ENCODE assay signal across 8 mouse cellular contexts in genomic region chr13:58589517-58589858, GRCm38 (mm10). TPM values are rescaled to one million over a fixed set of nuclear protein-coding genes. Genes with fewer than 3 reads are reported as not detected.
DNase-seq lines count a peak whose midpoint lies in the region; ATAC-seq lines count a peak whose summit lies in the region.

No protein-coding gene starts in this region.

- no peak overlapping the region for H3K27ac ChIP-seq in embryonic facial prominence, embryonic 11.5 days (replicated peaks; ENCODE audit: low read depth, low read length)
- no peak overlapping the region for H3K27ac ChIP-seq in kidney, embryonic 14.5 days (ENCODE audit: low read depth, low read length)
- no peak overlapping the region for H3K27ac ChIP-seq in limb, embryonic 15.5 days
- no peak overlapping the region for H3K27ac ChIP-seq in stomach, embryonic 14.5 days (ENCODE audit: low read length)

- H3K4me2 ChIP-seq in embryonic facial prominence, embryonic 11.5 days (ENCODE audit: low read depth, low read length): peak overlapping the region; percentile 24; the same call in 1 of the 2 replicates
- H3K4me2 ChIP-seq in kidney, embryonic 14.5 days (replicated peaks; ENCODE audit: low read depth, low read length): peak overlapping the region; percentile 31
- peak overlapping the region; percentile 42 for H3K4me2 ChIP-seq in limb, embryonic 15.5 days
- peak overlapping the region; percentile 27; the same call in 1 of the 2 replicates for H3K4me2 ChIP-seq in stomach, embryonic 14.5 days (replicated peaks; ENCODE audit: low read depth, low read length)

- peak overlapping the region; percentile 69 for H3K4me3 ChIP-seq in megakaryocyte, embryonic 14.5 days (replicated peaks)
- no peak overlapping the region for H3K4me3 ChIP-seq in embryonic facial prominence, embryonic 11.5 days (ENCODE audit: low read depth, low read length)
- H3K4me3 ChIP-seq in kidney, embryonic 14.5 days (ENCODE audit: low read length): peak overlapping the region; percentile 1; the same call in 1 of the 2 replicates
- peak overlapping the region; percentile 20 for H3K4me3 ChIP-seq in limb, embryonic 15.5 days
- no peak overlapping the region for H3K4me3 ChIP-seq in stomach, embryonic 14.5 days (ENCODE audit: low read depth, low read length)

- 6% methylated on average over 9 of the region's 9 CpGs for WGBS in embryonic facial prominence, embryonic 11.5 days
- WGBS in kidney, embryonic 14.5 days: 5% methylated on average over 9 of the region's 9 CpGs
- WGBS in limb, embryonic 15.5 days: 2% methylated on average over 9 of the region's 9 CpGs
- WGBS in stomach, embryonic 14.5 days: 2% methylated on average over 9 of the region's 9 CpGs

- no peak for ATAC-seq in megakaryocyte, adult 5-6 weeks (ENCODE audit: poor library complexity, severe bottlenecking)
- ATAC-seq in embryonic facial prominence, embryonic 11.5 days (replicated peaks; ENCODE audit: insufficient number of reproducible peaks, low FRiP score, low TSS enrichment, low read depth): peak; percentile 62
- peak; percentile 72 for ATAC-seq in kidney, embryonic 14.5 days (ENCODE audit: low FRiP score, low TSS enrichment)
- ATAC-seq in limb, embryonic 15.5 days (ENCODE audit: insufficient number of reproducible peaks, low FRiP score, low TSS enrichment, low read depth): no peak
- no peak; the same call in 1 of the 2 replicates for ATAC-seq in stomach, embryonic 14.5 days (ENCODE audit: insufficient number of reproducible peaks, insufficient read depth, low FRiP score, low read depth)

- peaks cover 6% of the 10 kb centered on the region; the same call in 1 of the 2 replicates for H3K4me1 ChIP-seq in megakaryocyte, embryonic 14.5 days
- H3K4me1 ChIP-seq in embryonic facial prominence, embryonic 11.5 days (ENCODE audit: control insufficient read depth, insufficient read depth, low read length): no peaks in the 10 kb centered on the region
- H3K4me1 ChIP-seq in kidney, embryonic 14.5 days (ENCODE audit: control insufficient read depth, insufficient read depth, low read length): no peaks in the 10 kb centered on the region
- H3K4me1 ChIP-seq in limb, embryonic 15.5 days: 0 out of 2 replicates have a peak, but pooled peaks cover 10% of the 10 kb centered on the region
- H3K4me1 ChIP-seq in stomach, embryonic 14.5 days (ENCODE audit: control insufficient read depth, insufficient read depth, low read length): no peaks in the 10 kb centered on the region

- peak; percentile 89 for DNase-seq in embryonic facial prominence, embryonic 11.5 days (ENCODE audit: low spot score)
- DNase-seq in heart, adult 9 months (ENCODE audit: low spot score in 2 of 2): peak; percentile 9 to 57
- DNase-seq in natural killer cell, adult 2 months (ENCODE audit: low spot score in 2 of 2): peak; percentile 39 to 77

- H3K36me3 ChIP-seq in megakaryocyte, embryonic 14.5 days (replicated peaks; ENCODE audit: low read length): no peaks in the 10 kb centered on the region
- H3K36me3 ChIP-seq in embryonic facial prominence, embryonic 11.5 days (replicated peaks; ENCODE audit: control insufficient read depth, insufficient read depth, low read depth, low read length): no peaks in the 10 kb centered on the region
- no peaks in the 10 kb centered on the region for H3K36me3 ChIP-seq in kidney, embryonic 14.5 days (ENCODE audit: control insufficient read depth, insufficient read depth, low read length)
- H3K36me3 ChIP-seq in limb, embryonic 15.5 days: no peaks in the 10 kb centered on the region
- no peaks in the 10 kb centered on the region for H3K36me3 ChIP-seq in stomach, embryonic 14.5 days (ENCODE audit: control insufficient read depth, insufficient read depth, low read length)

- H3K9ac ChIP-seq in embryonic facial prominence, embryonic 11.5 days (replicated peaks; ENCODE audit: low read length): no peak overlapping the region
- H3K9ac ChIP-seq in kidney, embryonic 14.5 days (ENCODE audit: low read depth, low read length): no peak overlapping the region
- H3K9ac ChIP-seq in limb, embryonic 15.5 days: no peak overlapping the region
- no peak overlapping the region for H3K9ac ChIP-seq in stomach, embryonic 14.5 days (replicated peaks; ENCODE audit: low read depth, low read length)

- H3K27me3 ChIP-seq in megakaryocyte, embryonic 14.5 days (replicated peaks): no peaks in the 10 kb centered on the region
- H3K27me3 ChIP-seq in embryonic facial prominence, embryonic 11.5 days (ENCODE audit: control insufficient read depth, insufficient read depth, low read length): no peaks in the 10 kb centered on the region
- H3K27me3 ChIP-seq in kidney, embryonic 14.5 days (ENCODE audit: control insufficient read depth, insufficient read depth, low read length): no peaks in the 10 kb centered on the region
- H3K27me3 ChIP-seq in limb, embryonic 15.5 days: 0 out of 2 replicates have a peak, but pooled peaks cover 3% of the 10 kb centered on the region
- H3K27me3 ChIP-seq in stomach, embryonic 14.5 days (ENCODE audit: control insufficient read depth, insufficient read depth, low read length): no peaks in the 10 kb centered on the region

- H3K9me3 ChIP-seq in megakaryocyte, embryonic 14.5 days: peaks cover 5% of the 10 kb centered on the region
- no peaks in the 10 kb centered on the region for H3K9me3 ChIP-seq in embryonic facial prominence, embryonic 11.5 days (replicated peaks; ENCODE audit: control insufficient read depth, low read length)
- no peaks in the 10 kb centered on the region for H3K9me3 ChIP-seq in kidney, embryonic 14.5 days (ENCODE audit: control insufficient read depth, low read length)
- no peaks in the 10 kb centered on the region for H3K9me3 ChIP-seq in limb, embryonic 15.5 days
- H3K9me3 ChIP-seq in stomach, embryonic 14.5 days (ENCODE audit: control insufficient read depth, low read depth, low read length): no peaks in the 10 kb centered on the region

RNA-seq across cellular contexts. Expression of gene Slc28a3, which starts 21.2 kb away (rescaled TPM):
- polyA plus RNA-seq in megakaryocyte, embryonic 14.5 days (2012; ENCODE audit: insufficient read depth, low replicate concordance): 0.07 TPM in 1 of 2 replicates, not detected in the other
- not detected in 2 replicates for total RNA-seq in megakaryocyte, adult 5-6 weeks (2015)
- not detected in 2 replicates for total RNA-seq in megakaryocyte, adult 5-6 weeks (2017)
- 0.07 TPM in 1 of 2 replicates, not detected in the other for polyA plus RNA-seq in embryonic facial prominence, embryonic 11.5 days (2014; fragmentation: Nextera tagmentation; extraction: Ambion mirVana)
- 0.08 TPM in 1 of 2 replicates, not detected in the other for polyA plus RNA-seq in kidney, embryonic 14.5 days (2014; fragmentation: Nextera tagmentation; extraction: Ambion mirVana)
- 1.0 and 1.7 TPM in 2 replicates for polyA plus RNA-seq in limb, embryonic 15.5 days (2015; fragmentation: Nextera tagmentation; extraction: Ambion mirVana)
- 0.29 and 0.45 TPM in 2 replicates for polyA plus RNA-seq in stomach, embryonic 14.5 days (2014; fragmentation: Nextera tagmentation; extraction: Ambion mirVana)

Comparison
In these comparisons a context has a peak if more than half of its experiments do, and no peak if none do; other contexts are left out.
1. H3K4me3 ChIP-seq: peak in megakaryocyte, embryonic 14.5 days (single experiment), kidney, embryonic 14.5 days (single experiment) and limb, embryonic 15.5 days (single experiment); none in embryonic facial prominence, embryonic 11.5 days (single experiment) and stomach, embryonic 14.5 days (single experiment).
2. ATAC-seq: peak in embryonic facial prominence, embryonic 11.5 days (single experiment) and kidney, embryonic 14.5 days (single experiment); none in megakaryocyte, adult 5-6 weeks (single experiment), limb, embryonic 15.5 days (single experiment) and stomach, embryonic 14.5 days (single experiment).
3. DNase-seq: peak in every context shown above with its lines; median percentile 89 in embryonic facial prominence, embryonic 11.5 days; 58 in natural killer cell, adult 2 months; 33 in heart, adult 9 months.
4. Peak in every context shown above with its lines, with median percentiles within 50 percentile points of each other: H3K4me2 ChIP-seq.